Mouse (Mus musculus): Measurements from ENCODE around the gene D16Ertd472e.

DNA sequence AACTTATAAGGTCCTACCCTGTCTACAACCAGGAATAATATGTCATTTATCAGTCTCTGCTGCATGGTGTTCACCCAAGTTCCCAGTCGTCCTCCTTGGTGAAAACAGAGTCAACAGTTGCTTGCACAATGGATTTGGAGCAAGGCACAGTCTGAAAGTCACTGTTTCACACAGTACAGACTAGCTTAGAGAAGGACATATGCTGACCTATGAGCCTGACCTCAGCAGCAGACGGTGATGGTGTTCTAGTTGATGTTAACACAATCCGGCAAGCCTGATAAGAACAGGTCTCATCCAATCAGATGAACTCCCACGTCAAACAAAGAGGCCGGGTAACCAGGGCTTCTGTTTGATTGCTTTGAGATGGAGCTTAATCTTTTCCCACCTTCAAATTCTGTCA lies 46.2 kb upstream of the D16Ertd472e start:
- TF ChIP-seq CTCF (IDR thresholded peaks at IDR 0.05; ENCODE audit: borderline replicate concordance, insufficient read depth, low read length) (no peak), POLR2A (IDR thresholded peaks at IDR 0.05; ENCODE audit: low read depth, low read length) (no peak)
